Mouse (Mus musculus): ENCODE data around the gene Lrp8. TPM values are rescaled to one million over a fixed set of nuclear protein-coding genes. Genes with fewer than 3 reads are reported as not detected.

The Lrp8 gene
- total RNA-seq, 4 experiments from 2014 or later = 0.41 to 1.3 (median 1.1) TPM

DNA sequence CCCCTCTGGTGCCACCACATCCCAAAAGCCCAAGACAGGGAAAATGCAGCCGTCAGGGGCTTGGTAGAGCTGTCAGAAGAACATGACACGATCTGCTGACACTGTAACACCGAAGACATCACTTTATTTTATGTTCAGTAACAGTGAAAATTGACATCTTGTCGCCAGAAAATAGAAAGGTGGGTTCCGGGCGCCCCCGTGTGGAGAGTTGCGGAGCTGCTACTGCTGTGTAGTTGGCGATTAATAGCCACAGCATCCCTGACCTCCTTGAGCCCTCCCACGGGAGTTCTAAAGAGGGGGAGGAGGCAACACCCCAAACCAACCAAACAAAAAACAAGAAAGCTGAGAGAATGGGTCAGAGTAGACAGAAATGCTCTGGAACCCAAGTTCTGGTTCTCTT is 42.9 kb downstream of the Lrp8 start:
- peak; percentile 40 for DNase-seq (ENCODE audit: low spot score)

DNA sequence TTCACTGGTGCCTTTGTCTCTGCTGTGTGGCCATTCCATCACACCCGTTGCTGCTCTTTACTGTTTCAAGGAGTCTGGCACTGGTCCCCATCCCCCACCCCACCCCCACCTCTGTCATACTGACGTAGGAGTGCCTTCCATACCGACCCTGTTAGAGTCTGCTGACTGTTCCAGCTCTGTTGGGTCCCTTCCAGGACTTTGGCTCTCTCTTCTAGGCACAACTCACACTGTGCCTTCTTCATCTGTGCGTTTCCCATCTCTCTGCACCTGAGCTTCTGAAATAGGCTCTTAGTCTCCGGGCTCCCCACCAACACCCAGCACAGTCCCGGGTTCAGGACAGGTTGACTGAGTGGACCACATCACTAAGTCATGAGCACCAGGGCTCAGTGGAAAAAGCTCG is 44.7 kb downstream of the Lrp8 start:
- DNase-seq (ENCODE audit: low spot score) = no peak

DNA sequence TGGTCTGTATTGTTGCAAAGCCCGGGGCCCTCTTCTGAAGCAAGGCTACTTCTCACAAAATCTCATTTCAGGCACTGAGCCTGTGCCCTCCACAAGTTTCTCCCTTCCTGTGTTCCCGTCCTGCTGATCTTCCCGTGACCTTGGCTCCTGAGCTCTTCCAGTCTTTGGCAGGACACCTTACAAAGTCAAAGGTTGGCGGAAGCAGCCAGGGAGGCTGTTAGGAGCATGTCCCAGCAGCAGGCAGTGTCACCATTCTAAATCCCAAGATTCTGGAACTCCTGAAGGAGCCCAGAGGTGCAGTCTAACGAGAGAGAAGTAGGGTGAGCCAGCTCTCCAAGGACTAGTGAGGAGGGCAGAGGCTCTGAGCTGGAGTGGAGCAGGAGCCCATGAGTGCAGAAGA is 46.5 kb downstream of the Lrp8 start:
- peak; percentile 7 for DNase-seq (ENCODE audit: low spot score)

DNA sequence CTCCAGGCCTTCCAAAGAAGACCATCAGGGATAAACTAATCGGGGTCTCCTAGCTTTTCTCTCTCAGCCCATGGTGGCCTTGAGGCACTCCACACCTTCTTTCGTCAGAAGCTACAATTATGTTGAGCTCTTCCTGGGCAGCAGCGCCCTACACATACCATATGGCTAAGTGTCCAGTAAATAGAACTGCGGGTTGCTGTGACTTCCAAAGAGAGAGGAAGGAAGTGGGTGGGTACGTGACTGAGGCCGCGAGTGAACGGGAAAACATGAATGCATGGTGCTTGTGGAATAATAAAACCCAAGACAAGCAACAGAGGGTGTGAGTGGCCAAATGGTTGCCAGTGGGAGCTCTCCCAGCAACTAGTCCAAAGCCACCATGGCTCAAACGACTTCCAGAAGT is 47.6 kb downstream of the Lrp8 start:
- DNase-seq (ENCODE audit: low spot score) = no peak

DNA sequence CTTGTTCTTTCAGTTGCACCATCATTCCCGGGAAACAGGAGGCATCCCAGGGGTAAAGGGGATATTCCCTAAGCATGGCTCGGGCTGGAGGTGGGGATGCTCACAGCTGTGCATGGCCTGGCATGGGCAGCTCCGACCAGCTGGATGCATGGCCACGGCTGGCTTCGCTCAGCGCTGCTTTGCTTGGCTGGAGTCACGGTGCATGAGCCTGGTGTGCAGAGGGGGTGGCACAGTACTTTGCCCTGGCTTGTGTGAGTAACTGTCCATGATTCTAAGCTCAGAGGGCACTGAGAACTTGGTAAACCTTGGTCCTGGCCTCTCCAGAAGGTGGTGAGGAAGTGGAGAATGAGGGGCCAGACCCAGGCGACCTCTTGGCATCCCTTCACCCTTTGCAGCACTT is 48.0 kb downstream of the Lrp8 start:
- DNase-seq (ENCODE audit: low spot score) = no peak

DNA sequence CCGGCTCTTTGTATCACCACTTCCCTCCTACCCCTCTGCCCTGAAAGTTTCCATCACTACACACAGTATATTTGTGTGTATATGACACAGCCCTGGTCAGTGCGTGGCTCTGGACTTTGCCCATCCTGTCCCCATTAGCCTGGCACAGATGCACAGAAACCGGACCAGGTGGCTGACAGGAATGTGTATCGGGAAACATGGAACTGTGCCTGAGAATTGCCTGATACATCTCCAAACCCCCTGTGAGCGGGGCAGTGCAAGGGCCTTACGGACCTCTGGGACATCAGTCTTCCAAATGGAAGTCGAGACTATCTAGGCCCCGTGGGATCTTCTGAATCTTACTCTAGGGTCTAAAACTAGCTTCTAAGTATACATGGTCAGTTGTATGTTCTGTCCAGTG is 51.3 kb downstream of the Lrp8 start:
- no peak for DNase-seq (ENCODE audit: low spot score)

DNA sequence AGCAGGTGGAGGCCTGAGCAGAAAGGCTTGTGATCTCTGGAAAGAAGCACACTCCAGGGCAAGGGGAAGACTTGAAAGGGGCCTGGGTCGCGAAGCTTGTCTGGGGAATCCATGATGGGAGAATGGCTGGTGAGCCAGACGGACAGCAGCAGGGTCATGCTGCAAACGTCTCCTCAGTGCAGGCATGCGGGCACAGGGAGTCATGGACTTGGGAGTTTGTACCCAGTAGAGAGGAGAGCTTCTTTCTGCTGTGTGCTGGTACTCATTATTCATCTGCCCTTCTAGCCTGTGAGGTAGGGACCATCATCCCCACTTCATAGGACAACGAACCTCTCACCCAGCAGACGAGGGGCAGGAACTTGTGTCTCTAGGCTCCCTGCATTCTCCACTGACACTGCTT is 51.8 kb downstream of the Lrp8 start:
- DNase-seq (ENCODE audit: low spot score) = no peak

DNA sequence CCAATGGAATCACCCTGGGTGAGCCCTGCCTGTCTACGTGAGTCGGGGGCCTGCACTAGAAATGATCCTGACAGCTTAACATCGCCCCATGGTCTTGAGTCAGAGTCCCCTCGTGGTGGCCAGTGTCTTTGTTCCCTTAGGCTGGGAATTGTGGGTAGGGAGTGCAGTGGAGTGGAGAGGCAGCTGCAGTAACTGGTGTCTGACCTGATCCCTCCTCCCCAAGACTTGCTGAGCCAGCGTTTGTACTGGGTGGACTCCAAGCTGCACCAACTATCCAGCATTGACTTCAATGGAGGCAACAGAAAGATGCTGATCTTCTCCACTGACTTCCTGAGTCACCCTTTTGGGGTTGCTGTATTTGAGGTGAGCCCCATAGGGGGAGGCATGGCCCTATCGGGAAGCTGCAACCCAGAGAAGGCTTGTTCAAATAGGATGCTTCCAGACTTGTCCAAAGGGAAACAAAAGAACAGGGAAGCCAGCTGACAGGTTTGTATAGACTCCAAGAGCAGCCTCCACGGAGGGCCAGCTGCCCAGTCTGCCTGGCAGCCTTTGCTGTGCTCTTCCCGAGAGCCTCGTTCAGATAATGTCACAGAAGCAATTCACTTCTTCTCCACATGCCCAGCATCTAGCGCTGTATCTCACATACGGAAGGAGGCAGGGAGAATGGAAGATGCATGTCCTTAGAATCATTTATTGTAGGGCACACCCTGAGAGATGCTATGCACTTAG is 55.1 kb downstream of the Lrp8 start:
- no peak for DNase-seq (ENCODE audit: low spot score)

DNA sequence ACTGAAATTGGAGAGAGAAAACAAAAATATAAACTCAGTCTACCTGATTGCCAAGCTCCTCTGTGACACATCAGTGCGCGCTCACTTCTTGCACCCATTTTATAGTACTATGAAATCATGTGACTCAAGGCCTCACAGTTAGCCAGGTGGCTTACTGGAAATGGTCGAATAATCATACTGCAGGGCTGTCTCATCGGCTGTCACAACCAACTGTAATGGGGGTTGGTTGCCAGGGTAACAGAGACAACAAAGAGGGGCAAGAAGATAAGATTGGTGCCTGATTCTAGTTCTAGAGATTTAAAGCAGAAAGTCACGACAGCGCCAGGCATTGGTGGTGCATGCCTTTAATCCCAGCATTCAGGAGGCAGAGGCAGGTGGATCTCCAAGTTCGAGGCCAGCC is 56.9 kb downstream of the Lrp8 start:
- no peak for DNase-seq (ENCODE audit: low spot score)

DNA sequence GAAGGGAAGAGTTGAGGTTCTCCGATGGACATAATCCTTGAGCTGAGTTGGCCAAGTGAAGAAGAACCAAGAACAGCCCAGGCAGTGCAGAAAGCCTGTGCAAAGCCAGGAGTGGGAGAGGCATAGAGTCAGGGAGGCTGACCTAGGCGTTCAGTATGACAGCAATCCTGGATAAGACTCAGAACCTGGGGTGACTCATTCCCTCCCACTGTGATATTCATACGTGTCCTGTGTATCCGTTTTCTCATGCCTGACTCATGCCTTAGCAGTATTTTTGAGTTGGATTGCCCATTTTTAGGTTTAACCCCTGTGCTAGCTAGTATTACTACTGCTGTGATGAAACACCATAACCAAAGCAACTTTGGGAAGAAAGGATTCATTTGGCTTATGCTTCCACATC is 62.8 kb downstream of the Lrp8 start:
- no peak for DNase-seq (ENCODE audit: low spot score)

DNA sequence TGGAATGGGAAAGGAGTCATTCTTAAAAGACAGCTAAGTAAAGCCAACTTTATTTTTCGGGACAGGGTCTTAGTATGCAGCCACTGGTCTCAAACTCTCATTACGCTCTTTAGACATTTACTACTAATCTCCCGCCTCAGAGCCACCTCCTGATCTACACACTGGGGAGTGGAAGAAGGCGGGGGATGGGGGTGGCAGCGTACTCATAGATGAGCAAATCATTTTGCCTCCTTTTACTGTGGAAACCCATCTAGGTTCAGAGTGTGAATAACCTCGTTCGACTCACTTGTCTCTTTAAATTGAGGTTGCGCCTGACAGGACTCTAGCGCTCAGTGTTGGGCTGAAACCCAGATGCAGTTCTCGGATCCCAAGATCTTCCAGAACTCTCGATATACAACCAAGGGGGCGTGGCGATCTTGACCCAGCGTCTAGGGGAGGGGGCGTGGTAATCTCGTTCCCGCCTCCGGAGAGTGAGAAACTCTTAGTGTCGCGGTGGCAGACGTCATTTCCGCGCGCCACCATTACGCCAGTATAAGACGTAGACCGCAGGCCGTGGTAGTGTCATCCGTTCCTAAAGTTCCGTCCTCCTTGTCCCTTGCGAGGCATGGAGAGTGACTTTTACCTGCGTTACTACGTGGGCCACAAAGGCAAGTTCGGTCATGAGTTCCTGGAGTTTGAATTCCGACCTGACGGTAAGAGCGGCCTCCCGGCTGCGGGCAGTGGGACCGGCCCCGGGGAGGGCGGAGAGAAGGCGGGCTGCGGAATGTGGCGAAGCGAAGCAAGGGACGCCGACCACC is 77.4 kb downstream of the Lrp8 start, which contains the start of gene Magoh:
Gene Magoh (plus strand): TSS at position 502 of the 797 bp plus-strand sequence.
- DNase-seq (ENCODE audit: low spot score) = peak; percentile 97

DNA sequence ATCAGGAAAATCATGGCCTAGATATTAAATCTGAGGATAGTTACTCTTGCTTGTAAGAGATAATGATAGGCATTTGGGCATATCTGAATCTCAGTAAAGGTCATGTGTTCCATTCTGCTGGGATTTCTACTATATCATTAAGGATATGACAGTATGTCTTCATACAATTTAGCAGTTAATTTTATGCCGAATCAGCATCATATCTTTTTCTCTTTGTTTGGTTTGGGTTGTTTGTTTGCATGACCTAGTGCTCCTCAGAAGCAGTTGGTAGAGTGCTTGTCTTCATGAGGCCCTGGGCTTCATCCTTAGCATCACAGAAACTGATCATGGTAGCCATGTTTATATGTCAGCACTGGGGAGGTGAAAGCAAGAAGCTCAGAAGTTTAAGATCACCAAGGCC is 79.6 kb downstream of the Lrp8 start:
- DNase-seq (ENCODE audit: low spot score) = no peak

DNA sequence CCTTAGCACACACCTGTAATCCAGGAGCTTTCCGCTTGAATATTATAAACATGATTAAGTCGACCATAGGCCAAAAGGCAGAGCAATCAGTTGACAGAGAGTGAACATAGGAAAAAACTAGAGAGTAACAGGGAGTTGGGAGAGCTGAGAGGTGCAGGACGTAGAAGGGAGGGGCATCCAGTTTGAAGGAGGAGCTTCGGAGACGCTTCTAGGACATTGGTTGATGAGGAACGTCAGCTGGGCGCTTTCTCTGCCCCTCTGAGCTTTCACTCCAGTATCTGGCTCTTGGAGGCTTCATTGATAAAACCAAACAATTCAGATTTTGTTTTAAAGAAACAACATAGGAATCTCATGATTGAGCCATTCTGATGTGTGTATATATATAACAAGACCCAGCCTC is 84.3 kb downstream of the Lrp8 start:
- DNase-seq (ENCODE audit: low spot score) = no peak

DNA sequence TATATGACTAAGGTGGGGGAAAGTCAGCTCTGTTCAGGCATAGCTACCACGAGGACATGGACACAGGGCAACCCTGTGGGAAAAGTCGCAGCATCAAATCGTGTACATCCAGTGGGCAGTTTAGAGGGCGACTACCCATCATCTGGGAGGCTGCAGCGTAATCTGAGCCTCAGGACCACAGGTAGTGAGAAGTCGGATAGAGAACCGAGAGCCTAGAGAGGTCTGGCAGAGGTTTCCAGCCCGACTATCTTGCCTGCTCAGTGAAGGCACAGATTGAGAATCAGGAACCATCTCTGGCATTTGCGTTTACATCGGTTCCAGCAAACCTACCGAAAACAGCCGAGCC is 87.3 kb downstream of the Lrp8 start:
- peak; percentile 15 for DNase-seq (ENCODE audit: low spot score)

DNA sequence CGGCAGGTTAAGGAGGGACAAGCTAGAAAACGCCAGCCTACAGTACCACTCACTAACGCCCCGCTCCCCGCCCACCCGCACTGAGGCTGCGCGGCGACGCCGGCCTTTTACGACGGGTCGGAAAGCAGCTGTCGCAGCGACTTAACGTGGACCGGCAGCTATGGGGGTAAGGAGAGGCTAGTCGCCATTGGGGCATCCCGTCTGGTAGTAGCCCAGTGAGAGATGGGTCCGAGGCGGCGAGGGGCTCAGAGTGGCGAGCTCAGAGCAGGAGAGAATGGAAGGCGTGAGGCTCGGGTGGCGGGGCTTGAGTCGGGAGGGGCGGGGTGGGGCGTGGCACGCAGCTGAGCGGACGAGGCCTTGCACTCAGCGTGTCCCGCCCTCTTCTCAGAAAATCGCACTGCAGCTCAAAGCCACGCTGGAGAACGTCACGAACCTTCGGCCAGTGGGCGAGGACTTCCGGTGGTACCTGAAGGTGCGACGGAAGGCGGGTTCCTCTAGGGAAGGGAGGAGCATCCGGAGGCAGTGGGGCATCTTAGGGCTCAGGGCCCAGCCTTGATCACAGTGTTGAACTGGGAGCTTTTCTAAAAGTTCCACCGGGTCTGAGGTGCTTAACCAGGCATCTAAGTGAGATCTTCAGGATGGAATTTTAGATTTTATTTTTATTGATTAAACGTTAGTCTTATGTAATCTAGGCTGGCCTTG is 87.8 kb downstream of the Lrp8 start, which contains the start of gene 0610037L13Rik:
Gene 0610037L13Rik (plus strand): TSS at position 83 of the 702 bp plus-strand sequence.
- DNase-seq (ENCODE audit: low spot score) = peak; percentile 94

DNA sequence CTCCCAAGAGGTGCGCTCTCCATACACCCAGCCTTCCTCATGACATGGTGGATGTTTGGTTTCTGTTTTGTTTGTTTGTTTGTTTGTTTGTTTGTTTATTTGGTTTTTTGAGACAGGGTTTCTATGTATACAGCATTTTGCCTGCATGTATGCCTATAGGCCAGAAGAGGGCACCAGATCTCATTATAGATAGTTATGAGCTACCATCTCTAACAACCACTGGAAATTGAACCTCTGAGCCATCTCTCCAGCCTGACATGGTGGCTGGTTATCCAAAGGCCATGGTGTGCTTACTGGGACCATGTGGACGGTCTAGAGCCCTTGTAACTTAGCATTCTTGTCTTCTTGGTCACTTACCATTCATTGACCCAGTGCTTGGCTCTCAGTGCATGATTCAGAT is 90.6 kb downstream of the Lrp8 start:
- no peak for DNase-seq (ENCODE audit: low spot score)

DNA sequence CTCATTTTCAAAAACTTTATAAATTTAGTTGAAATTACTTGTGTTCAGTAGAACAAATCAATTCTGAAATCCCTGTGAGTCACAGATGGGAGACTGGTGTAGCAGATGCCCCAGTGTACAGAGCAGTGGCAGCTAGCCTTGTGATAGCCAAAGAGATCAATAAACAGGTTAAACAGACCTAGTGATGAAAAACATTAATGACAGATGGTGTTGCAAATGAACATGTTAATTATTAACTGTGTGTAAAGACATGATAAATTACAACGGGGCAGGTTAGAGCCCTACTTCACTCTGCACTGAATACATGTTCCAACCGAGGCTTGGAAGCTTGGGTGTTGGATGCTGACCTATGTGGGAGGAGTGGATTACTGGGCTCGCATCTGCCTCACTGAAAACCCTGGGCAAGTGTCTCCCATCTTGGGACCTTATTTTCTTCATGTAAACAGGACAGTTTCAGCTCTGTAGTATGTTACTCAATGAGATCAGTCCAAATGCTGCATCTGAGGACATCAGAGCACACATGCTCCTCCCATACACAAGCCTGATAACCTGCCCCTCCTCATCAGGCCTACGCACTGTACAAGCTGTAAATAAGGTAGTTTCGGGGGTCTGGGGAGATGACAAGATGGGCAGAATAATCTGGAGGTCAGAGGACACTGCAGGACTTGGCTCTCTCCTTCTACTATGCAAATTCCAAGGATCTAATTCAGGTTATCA is 97.3 kb downstream of the Lrp8 start:
- no peak for DNase-seq (ENCODE audit: low spot score)

DNA sequence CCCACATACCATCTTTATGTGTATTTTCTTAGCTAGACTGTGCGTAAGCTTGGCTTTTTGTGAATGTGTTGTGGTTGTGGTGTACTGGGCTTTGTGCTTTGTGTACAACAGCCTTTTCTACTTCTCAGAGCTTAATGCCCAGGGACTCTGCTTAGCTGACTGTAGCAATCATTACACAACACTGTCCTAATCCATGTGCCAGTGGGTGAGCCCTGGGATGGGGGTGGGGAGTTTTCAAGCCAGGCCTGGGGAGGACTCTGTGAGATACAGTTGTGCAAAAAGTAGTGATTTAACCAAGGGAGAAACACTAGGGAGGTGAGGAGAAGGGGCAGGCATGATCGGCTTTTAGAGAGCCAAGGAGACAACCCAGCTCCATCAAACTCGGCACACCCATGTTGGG is 98.1 kb downstream of the Lrp8 start:
- no peak for DNase-seq (ENCODE audit: low spot score)

DNA sequence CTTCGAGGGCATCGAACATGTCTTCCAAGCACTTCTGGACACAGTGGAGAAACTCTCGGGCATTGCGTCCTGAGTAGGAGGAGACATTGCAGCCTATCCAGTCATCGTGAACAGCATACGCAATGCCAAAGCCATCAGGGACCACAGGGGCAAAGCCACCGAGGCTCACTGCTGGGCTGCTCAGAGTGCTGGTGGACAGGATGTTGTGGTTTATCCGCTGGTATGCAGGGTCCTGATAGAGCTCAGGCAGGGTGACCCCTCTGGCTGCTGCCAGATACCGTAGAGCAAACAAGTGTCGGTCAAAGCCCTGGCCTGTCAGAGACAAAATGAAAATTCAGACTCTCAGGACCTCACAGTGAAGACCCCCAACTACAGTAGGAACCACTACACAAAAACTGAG is 102.2 kb downstream of the Lrp8 start:
- DNase-seq (ENCODE audit: low spot score) = no peak

DNA sequence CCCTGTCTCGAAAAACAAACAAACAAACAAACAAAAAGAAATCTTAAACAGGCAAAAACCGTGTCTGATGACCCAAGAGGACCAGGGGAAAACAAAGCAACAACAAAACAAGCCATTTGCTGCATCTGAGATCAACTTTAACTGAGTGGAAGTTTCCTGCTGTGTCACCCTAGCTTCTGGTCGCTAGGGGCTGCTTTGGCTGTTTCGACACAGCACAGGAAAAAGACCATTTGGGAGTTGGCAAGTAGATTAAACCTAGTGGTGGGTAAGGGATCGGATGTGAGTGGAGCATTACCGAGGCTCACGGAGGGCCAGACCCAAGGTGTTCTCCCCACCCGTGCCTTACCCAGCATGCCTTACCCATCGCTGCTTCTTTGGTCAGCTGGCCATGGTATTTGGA is 104.5 kb downstream of the Lrp8 start:
- no peak for DNase-seq (ENCODE audit: low spot score)

DNA sequence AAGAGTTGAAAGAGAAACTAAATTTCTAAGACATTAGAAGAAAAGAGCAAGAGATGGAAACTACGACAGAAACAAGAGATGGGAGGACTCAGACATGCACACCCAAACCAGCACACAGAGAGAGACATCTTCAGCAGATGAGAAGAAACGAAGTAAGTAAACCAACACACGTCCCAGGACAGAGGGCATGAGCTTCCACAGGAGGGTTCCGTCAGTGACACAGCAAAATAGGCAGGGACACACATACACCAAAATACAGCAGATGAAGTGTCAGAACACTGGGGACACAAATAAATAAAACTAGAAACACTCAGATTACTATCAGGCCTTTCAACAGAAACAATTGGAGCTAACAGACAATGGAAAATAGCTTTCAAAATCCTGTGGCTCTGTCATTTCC is 108.0 kb downstream of the Lrp8 start:
- no peak for DNase-seq (ENCODE audit: low spot score)

DNA sequence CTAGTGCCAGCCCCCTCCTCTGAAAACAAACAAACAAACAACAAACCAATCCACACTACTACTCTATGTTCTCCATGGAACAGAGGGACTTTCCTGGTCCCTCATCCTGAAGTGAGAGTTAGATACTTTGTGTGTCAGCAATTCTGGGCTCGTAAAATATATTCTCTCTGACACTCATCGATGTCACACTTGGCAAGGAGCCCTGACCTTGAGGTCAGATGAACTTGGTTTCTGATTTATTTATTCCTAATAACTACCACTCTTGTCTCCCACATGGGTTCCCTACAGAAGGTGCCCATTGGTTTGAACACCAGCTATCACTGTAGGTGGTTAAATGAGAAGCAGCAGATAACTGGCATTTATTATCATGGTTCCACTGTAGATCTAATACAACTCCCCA is 118.3 kb downstream of the Lrp8 start:
- DNase-seq (ENCODE audit: low spot score) = no peak
